Comparison of ENCODE assay signal across 22 mouse cellular contexts in genomic region chr12:106729686-106730085, GRCm38 (mm10).
"Had no signal": no experiment of that assay in that cellular context is flagged by ENCODE, and none has a peak within 500 bp of the region (broad histone marks: within the 10 kb centered on the region; RNA-seq: fewer than 3 reads in every experiment).

No protein-coding gene starts in this region.

- H3K4me2 ChIP-seq: kidney, embryonic 15.5 days; liver, embryonic 12.5 days; liver, embryonic 15.5 days; lung, embryonic 15.5 days; midbrain, embryonic 11.5 days had no signal

- H3K4me3 ChIP-seq: kidney, embryonic 15.5 days; liver, embryonic 12.5 days; liver, embryonic 15.5 days; lung, embryonic 15.5 days had no signal

- H3K9ac ChIP-seq: kidney, embryonic 15.5 days; liver, embryonic 12.5 days; liver, embryonic 15.5 days; lung, embryonic 15.5 days had no signal

- H3K4me1 ChIP-seq: liver, embryonic 12.5 days; liver, embryonic 15.5 days; lung, embryonic 15.5 days had no signal

- H3K27me3 ChIP-seq: kidney, embryonic 15.5 days; liver, embryonic 12.5 days; liver, embryonic 15.5 days; lung, embryonic 15.5 days had no signal

- DNase-seq: kidney, adult 11 months; kidney, adult 8-10 months; kidney, postnatal 10 days; kidney, postnatal 36 days; layer of hippocampus, adult 9-11 months; liver; lung, adult 18-20 months; lung, postnatal 10 days; lung, postnatal 4 days; midbrain, embryonic 14.5 days; right cerebral cortex, adult 18-20 months; right cerebral cortex, postnatal 14 days; right cerebral cortex, postnatal 4 days; thymus, adult 2 months; thymus, postnatal 14 days; thymus, postnatal 4 days had no signal

- H3K9me3 ChIP-seq: kidney, embryonic 15.5 days; liver, embryonic 12.5 days; liver, embryonic 15.5 days; lung, embryonic 15.5 days had no signal

- H3K27ac ChIP-seq: kidney, embryonic 15.5 days; liver, embryonic 12.5 days; liver, embryonic 15.5 days; lung, embryonic 15.5 days; stomach, postnatal 0 days had no signal

- ATAC-seq: liver, embryonic 12.5 days had no signal

- H3K36me3 ChIP-seq: kidney, embryonic 15.5 days; liver, embryonic 12.5 days; liver, embryonic 15.5 days; lung, embryonic 15.5 days had no signal
